Mouse (Mus musculus): Measurements from ENCODE around the gene Slc6a1.
"Not testable (repeated sequence)": the region's sequence is repeated elsewhere in the genome, so short reads cannot be mapped to it uniquely, and the experiment has no call there.

Gene Slc6a1

DNA sequence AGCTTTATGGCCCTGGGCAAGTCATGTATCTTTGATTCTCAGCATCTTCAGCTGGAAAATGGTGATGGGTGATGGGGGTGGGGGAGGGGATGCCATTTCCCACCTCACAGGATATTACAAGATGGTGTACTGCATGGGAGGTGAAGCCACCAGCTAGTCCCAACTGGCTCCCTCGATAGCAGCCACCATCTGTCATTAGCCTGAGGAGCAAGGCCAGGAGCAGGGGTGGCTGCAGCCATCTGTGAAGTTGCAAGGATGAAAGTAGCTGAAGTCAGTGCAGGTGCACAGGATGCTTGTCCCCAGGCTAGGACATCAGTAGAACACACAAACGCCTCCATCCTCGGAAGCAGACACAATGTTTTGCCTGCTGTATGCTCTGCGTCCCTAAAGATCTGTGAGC lies 8.5 kb downstream of the Slc6a1 start:
- no peak for DNase-seq

DNA sequence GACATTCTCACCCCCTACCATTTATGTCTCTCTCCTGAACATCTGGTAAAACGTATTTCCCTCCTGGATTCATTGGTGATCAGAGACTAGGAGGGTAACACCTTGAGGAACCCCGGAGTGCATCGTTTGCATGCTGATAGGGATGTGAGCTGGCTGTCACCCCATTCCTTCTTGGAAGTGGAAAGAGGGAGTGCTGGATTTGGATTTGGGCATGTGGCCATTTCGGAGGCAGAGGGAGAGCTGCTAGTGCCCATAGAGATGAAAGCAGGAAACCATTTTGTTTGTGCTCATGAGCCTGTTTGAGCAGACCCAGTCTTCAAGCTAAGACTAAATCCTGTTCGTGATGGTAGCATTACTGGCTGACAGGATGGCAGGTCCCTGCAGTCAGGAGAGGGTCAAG lies 9.0 kb downstream of the Slc6a1 start:
- DNase-seq, result no peak

DNA sequence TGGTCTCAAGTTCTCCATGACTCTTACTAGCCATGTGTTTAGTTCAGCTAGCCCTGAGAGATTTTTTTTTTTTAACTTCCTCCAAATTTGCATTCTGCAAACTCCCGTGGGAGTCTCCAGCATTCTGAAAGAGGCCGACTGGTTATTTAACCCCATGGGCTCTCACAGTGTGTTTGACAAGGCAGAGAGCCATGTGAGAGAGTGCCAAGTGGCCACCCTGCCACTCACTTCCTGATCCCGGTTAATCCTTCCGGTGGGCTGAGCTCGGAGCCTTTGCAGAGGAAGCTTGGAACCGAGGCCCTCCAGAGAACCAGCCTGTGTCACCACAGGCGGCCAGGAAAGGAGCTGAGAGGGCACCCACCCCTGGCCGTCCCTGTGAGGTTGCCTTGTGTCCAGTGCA lies 11.1 kb downstream of the Slc6a1 start:
- no peak for DNase-seq

DNA sequence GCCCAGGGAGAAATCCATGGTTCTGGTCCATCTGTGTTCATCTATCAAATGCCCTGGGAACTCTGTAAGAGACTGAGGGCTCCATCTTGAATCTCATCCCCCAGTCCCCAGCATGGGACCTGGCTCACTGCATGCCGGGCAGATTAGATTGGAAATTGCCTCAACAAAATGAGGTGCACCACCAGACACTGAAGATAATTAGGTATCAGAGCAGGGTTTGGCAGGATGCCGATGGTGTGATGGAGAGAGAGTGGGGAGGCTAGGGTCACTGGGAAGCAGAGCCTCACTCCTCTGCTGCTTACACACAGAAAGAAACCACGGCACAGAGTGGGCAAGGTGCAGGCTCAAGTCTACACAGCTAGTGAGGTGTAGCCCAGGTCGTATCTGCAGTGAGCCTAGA lies 12.7 kb downstream of the Slc6a1 start:
- no peak for DNase-seq

DNA sequence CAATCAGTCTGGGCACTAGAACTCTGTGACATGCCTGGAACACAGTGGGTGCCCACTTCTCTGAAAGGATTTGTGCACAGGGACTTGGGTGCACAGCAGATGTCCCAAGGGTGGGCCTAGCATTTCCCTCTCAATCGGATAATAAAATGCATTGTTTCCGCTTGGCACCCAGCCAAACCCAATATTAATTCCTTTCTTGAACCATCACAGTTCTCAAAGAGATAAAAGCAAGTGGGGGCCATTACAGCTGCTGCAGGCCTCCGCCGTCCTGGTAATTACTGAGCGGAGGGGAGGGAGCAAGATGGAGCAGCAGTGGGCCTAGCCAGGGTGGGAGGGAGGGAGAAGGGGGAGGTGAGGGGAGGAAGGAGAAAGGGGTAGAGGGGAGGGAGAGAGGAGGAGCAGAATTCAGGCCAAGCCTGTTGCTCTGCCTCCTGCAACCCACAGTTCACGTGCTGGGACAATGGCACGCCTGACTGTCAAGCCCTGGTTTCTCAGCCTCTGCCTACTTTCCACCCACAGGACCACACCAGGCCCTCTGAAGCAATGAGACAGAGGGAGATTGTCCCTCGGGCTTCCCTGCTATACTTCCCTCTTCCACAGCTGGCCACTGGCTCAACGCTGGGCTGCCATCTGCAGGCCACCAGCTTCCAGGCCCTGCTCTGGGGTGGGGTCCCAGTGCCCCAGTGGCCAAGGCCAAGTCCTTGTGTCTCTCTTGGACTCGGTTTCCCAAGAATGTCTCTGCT lies 15.0 kb downstream of the Slc6a1 start:
- no peak for DNase-seq

DNA sequence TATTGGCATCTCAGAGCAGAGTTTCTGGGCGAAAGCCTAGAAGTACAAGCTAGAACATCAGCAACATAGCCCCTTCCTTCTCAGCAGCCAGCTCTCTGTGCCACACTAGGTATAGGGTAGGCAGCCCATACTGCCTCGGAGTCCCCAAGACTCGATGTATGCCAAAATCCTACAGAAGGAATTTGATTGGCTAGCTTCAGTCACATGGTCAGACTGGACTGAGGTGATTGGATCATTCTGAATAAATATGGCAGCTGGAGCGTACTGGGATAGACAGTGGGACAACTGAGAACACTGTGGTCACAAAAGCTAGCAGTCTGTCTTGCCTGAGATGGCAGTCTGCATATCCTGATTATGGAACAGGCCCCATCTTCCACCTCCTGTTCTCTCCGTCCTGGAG lies 17.3 kb downstream of the Slc6a1 start:
- no peak for DNase-seq

DNA sequence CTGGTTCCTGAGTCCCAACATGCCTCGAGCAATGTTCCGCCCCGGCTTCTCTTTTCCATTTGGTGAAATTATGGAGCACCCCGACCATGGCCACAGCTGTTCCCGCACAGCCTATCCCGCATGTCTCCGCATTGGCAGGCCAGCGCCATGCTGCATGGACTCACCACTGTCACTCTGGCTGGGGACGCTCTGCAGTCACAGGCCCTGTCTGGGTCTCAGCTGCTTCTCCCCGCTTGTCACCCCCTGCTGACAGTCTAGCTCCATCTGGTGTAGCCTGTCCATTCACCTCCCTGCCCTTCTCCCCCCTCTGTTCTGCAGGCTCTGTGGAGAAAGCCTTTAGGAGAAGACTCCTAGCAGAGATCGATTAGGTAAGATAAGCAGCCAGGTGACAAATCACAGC lies 18.3 kb downstream of the Slc6a1 start:
- DNase-seq, result no peak

DNA sequence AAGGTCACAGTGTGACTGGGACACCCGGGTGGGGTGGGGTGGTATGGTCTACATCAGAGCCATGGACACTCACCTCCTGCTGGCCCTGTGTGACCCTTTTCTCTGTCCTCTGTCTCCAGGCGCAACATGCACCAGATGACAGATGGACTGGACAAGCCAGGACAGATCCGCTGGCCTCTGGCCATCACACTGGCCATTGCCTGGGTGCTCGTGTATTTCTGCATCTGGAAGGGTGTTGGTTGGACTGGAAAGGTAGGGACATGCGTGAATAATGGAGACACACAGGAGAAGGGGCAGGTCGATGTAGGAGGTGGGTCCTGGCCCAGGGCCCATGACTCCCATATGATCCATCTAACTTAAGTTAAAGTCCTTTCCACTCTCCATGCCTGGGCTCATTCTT lies 22.2 kb downstream of the Slc6a1 start:
- DNase-seq, result no peak

DNA sequence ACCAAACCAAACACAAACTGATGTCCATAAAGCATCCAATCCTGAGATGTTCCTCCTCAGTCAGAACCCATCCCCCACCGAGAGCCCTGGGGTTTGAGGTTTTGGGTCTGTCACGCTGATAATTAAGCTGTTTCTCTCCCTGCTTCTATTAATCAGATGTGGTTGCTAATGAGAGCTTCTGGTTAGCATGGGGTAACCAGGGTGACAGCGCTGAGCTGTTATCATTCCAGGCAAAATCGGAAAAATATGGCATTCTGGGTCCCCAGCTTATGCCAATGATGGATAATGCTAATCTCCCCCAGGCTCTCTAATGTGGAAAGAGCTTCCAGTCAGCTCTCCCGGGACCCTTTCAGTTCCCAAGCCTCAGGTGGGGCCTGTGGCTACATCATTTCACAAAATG lies 38.1 kb downstream of the Slc6a1 start:
- DNase-seq, result no peak

DNA sequence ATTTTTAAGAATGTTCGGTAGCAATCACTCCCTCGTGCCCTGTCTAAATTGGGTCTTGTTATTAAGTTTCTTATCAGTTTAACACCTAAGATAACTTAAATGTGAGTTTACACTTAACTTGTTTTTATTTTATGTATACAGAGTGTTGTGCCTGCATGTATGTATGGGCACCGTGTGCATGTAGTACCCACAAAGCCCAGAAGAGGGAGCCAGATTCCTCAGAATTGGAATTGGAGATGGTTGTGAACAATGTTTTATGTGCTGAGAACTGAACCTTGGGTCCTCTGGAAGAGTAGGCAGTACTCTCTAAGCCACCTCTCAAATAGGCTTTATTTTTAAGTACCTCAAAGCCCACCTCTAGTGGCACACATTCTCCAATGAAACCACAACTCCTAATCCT lies 38.7 kb downstream of the Slc6a1 start:
- peak; percentile 19 for DNase-seq

DNA sequence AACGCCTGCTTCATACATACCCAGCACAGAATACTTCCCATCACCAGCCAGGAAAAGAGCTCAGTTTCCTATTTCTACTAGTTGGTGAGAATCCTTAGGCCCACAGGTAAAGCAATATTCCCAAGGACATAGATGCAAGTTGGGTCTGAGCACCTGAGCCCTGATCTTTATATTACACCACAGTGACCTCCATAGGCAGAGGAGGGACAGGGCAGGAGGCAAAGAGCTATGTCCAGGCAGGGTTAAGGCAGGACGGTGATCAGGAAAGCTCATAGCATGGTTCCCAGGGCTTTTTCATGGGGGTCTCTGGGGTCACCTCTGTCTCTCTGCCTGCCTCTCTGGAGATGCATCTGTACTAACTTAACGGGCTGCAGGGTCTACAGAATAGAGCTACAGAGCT lies 40.5 kb downstream of the Slc6a1 start:
- no peak for DNase-seq

DNA sequence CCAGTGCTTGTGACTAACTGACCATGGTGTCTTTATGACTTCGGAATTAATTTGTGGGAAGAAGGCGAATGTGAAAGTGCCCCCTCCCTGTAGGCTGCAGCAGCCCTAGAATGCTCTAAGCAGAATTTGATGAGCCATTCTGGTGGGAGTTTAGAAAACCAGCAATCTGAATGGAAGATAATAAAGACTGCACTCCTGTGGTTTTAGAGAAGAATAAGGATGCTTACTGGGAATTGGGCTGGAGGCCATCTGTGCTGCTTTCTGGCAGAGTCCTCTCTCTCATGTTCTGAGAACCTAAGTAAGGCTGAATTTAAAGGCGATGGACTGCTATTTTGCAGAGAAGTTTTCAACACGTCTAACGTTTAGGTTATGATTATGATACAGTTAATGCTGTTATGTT lies 42.4 kb downstream of the Slc6a1 start:
- no peak for DNase-seq

DNA sequence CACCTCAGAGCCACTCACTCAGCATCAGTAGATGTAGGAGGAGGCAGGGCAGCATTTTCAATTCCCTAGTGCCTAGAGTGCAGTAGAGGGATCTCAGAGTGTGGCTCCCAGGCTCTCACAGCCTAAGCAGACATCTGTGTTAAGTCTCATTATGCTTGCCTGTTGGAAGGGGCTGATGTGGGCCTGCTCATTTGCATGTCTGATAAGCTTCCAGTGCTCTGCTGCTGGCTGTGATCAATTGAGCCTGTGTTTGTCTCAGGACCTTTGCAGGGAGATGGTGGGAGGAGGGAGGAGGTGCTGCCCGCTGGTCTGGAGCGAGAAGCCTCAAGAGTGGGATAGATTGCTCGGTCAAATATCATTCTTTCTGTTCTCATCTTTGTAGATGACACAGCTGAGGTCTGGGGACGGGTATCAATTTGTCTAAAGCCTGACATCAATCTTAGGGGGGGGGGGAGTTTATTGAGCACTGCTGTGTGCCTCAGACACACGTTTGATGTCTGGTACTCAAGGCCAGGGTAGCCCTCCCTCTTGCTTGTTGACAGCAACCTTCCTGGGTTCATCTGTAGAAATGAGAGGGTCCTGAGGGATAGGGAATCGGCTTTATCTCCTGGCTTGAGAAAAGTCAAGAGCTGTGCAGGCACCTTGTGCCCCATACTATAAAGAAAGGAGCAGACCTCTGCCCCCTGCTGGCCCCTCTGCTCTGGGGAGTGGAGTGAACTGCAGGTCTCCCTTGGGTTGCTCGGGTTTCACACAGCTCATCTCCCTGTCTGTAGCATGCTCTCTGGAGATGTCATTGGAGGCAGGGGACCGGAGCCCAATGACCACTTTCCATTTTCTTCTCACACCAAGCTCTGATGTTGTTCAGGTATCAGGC lies 47.4 kb downstream of the Slc6a1 start:
- DNase-seq, result peak; percentile 49

DNA sequence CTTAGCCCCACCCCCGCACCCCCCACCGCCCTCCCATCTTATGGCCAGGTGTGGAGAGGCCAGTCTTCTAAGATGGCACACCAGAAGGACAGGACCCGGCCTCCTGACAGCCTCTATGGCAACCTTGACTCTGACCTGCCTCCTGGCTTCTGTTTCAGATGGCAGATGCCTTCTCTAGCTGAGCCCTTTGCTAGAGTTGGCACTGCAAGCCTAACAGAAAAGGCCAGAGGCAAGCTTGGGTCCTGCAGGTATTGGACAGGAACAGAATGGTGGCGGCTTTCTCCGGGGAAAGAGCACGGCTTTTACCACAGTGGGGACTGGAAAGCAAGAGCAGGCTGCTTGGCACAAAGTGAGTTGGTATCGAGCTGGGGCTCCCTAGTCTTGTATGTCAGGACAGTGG lies 49.5 kb downstream of the Slc6a1 start:
- DNase-seq, result no peak

DNA sequence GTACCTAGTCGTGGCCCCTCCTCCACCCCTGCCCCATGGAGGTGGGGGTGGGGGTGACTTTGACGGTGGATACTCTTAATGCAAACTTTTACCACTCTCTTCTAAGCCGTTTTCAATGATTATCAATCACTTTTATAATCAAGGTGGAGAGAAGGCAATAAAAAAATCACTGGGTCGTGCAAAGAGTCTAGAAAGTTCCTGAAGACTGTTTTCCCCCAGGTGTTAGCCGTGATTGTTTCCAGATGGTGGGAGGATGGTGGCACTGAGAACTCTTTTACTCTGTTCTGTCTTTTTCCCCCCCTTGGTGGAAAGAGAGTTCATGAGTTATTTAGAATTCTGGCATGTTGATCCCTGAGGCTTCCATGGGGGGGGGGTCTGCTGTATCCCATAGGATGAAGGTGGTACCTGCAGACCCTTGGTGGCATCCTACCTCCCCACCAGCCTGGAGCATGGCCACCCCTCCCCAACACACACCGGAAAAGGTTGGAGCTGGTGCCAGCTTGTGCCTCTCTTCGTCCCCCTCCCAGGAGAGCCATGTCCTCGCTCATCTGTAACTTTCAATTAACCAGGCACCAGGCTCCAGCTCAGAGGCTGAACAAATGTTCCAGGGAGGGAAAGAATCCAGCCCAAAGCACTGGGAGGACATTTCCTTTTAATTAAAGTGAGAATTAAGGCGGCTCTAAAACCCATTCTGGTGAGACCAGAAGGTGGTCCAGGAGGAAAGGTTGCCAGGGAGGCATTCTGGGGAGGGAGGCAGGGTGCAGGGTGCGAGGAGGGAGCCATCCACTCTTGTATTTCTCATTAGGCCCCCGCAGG lies 53.9 kb downstream of the Slc6a1 start:
- no peak for DNase-seq

DNA sequence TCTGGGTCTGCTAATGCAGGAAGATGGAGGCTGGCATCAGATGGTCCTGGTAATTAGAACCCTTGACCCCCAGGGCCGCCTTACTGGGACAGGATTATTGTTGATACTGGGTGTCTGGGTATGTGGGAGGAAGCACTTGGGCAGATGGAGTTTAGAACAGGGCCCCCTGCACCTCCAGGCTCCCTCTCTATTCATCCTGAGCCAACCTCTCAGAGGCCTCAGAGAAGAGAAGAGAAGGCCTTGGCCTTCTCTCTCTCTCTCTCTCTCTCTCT lies 54.4 kb downstream of the Slc6a1 start:
- no peak for DNase-seq

DNA sequence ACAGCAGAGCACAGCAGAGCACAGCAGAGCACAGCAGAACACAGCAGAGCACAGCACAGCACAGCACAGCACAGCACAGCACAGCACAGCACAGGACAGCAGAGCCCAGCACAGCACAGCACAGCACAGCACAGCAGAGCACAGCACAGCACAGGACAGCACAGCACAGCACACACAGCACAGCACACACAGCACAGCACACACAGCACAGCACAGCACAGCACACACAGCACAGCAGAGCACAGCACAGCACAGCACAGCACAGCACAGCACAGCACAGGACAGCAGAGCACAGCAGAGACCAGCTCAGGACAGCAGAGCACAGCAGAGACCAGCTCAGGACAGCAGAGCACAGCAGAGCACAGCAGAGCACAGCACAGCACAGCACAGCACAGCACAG lies 58.9 kb downstream of the Slc6a1 start:
- DNase-seq, result not testable (repeated sequence)

DNA sequence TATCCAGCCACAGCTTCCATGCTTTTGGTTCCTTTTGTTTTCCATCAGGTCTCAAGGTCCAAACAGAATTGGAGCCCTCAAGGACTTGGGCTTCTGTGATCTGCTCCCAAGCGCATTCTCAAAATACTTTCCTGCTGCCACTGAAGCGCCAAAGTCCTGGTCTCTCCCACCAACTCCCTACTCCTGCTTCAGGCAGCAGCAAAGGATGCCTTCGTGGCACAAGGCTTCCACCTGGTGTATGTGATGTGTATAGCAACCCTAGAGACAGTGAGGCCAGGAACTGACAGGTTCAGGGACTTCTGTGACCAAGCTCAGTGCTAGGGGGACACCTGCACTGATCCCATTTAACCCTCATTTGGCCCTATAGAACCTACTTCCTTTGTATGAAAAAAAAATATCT lies 61.3 kb downstream of the Slc6a1 start:
- peak; percentile 49 for DNase-seq

DNA sequence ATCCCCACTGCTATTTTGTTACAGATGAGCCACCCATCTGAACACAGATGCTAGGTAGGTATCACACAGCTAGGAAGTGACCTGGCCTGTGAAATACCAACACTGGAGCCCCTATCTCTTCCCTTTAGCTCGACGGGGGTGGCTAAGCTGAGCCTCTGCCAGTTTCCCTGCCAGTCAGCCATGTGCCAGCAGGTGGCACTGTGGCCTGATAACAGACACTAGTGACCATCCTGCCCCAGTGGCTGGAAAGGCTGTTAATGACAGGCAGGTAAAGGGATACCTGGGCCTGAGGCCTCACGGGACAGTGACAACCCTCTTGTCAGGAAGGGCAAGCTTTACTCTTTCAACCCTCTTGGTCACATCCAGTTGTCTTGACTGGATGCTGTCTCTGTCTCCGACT lies 62.7 kb downstream of the Slc6a1 start:
- DNase-seq, result peak; percentile 71

DNA sequence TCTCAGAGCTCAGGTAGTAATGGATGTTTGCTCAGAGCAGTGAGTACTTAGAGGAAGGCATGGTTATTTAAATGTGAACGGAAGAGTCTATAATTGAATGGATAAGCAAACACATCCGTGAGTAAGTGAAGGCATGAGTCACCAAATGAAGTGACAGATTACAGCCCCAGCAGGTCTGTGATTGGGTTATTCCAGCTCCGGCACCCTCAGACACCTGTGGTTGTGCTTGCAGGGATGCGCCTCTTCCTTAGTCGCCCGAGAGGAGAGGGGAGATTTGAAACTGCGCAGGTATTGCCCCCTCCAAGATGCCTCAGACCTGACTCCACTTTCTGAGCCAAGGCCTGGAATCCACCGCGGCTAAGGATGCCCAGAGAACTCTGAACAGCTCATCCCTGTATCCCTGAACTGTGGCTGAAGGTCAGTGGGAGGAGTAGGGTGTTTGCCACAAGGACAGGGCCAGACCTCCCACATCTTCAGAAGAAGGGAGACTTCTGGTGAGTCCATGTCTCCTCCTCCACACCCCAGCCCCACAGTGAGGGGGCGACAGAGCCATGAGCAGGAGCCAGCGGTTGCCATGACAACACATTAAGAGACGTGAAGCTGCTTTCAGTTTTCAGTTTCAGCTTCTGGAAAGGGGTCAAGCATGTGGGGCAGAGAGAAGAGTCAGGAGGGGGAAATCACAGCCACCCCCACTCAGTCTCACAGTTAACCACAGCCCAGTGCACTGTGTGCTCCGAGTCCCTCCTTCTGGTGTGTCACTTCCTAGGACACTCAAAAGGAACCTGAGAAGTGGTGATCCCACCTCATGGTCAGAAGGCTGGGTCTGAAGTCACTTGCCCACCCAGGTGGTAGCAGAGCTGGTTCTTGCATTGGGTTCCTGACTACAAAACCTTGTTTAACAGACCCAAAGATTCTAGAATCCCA lies 65.7 kb downstream of the Slc6a1 start:
- no peak for DNase-seq

DNA sequence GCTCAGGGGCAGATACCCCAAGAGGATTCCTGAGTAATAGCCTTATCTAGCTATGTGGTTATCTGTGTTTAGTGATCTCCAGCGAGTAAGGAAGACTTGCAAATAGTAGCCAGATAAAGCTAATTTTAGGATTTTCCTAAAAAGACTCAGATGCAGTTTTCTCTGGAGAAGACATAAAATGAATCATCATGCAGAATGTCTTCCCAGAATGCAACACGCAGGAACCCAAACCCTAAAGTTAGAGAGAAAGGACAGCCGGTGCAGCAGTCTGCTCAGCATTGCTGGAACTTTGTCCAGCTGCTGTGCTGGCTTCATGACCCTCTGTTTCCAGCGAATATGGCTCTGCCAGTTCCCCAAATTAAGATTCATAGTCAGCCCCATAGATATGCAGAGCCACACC lies 72.2 kb downstream of the Slc6a1 start:
- DNase-seq, result no peak

DNA sequence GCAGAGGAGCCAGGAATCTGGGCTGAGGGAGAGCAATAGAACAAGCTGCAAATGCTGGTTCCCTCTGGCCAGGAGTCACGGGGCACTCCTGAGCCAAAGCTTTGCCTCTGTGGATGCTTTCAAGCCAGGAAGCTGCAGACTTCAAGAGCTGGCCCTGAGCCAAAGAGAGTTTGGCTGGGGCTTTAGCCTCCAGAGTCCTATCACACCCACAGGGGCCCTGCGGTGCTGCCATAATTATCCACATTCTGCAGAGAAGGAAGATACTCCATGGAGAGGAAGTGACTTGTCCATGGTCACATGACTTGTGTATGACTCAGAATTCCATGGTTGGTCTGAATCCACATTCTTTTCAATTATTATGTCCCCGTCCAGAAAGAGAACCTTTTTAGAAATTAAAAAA lies 75.7 kb downstream of the Slc6a1 start:
- no peak for DNase-seq

DNA sequence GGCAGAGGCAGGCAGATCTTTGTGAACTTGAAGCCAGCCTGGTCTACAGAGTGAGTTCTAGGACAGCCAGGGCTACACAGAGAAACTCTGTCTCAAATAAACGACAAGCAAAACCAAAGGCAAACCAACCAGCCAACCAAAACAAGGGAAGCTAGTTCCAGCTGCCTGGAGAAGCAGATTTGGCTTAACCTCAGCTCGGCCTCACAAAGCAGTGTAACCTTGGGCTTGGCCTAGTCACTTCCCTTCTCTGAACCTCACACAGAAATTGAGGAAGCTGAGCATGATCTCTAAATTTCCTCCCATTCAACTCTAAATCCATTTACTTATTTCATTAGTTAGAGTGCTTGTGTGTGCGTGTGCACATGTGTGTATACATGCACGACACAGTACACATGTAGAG lies 79.9 kb downstream of the Slc6a1 start:
- no peak for DNase-seq
